Mouse (Mus musculus): ENCODE measurements around the gene Ezh2.

DNA sequence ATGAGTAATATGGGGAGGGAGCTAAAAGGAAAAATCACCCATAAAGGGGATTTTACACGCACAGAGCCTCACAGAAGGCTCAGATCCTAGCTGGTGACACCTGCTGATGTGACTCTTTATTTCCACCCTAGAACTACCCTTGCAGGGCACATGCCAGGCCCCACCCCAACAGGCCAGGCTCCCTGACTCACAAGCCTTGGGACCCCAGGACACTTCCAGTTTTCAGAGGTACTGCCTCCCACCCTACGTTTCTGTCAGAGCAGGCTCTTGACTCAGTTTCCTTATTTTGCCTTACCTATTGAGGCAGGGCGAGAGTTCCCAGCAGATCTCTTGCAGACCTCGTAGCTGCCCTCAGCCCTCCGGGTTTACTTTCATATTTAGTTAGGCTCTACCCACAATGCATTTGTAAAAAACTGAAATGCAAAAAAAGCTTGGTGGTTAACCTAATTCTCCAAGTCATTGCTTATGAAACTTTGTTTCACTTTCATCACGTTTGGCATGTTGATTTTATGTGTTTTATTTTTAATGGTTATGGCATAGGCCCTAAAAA, 41.5 kb upstream of the Ezh2 start:
- TF ChIP-seq CTCF (IDR thresholded peaks at IDR 0.05; ENCODE audit: insufficient read depth, low read depth, low read length) = no peak
- TF ChIP-seq POLR2A (IDR thresholded peaks at IDR 0.05; ENCODE audit: insufficient read depth, low read depth, low read length) = no peak
